Comparison of ENCODE assay signal across 12 mouse cellular contexts in genomic region chr2:38522354-38522753, GRCm38 (mm10). TPM values are rescaled to one million over a fixed set of nuclear protein-coding genes. Genes with fewer than 3 reads are reported as not detected.
DNase-seq lines count a peak whose midpoint lies in the region; ATAC-seq and TF ChIP-seq lines count a peak whose summit lies in the region.
"Had no signal": no experiment of that assay in that cellular context is flagged by ENCODE, and none has a peak within 500 bp of the region (broad histone marks: within the 10 kb centered on the region; RNA-seq: fewer than 3 reads in every experiment).

No protein-coding gene starts in this region.

- H3K9me3 ChIP-seq in limb, embryonic 13.5 days: 0 out of 2 replicates have a peak, but pooled peaks cover 4% of the 10 kb centered on the region
- H3K9me3 ChIP-seq in limb, embryonic 10.5 days (replicated peaks): no peaks in the 10 kb centered on the region
- H3K9me3 ChIP-seq in intestine, embryonic 14.5 days (ENCODE audit: control insufficient read depth, low read length): no peaks in the 10 kb centered on the region

- peaks cover 100% of the 10 kb centered on the region for H3K79me2 ChIP-seq in C2C12 (ENCODE audit: control insufficient read depth, insufficient read depth)

- no peak for TF ChIP-seq CTCF in C2C12 (IDR thresholded peaks at IDR 0.05; ENCODE audit: control insufficient read depth, insufficient read depth, insufficient read length)

- 59% methylated on average over 2 of the region's 2 CpGs for WGBS in limb, embryonic 13.5 days
- 73% methylated on average over 2 of the region's 2 CpGs for WGBS in limb, embryonic 10.5 days
- 43% methylated on average over 2 of the region's 2 CpGs for WGBS in intestine, embryonic 14.5 days

- H3K4me2 ChIP-seq in limb, embryonic 13.5 days (replicated peaks): no peak overlapping the region
- H3K4me2 ChIP-seq in intestine, embryonic 14.5 days (ENCODE audit: low read length): no peak overlapping the region

- H3K4me1 ChIP-seq in limb, embryonic 13.5 days: peaks cover 49% of the 10 kb centered on the region
- peaks cover 10% of the 10 kb centered on the region; the same call in 1 of the 2 replicates for H3K4me1 ChIP-seq in limb, embryonic 10.5 days
- H3K4me1 ChIP-seq in intestine, embryonic 14.5 days (replicated peaks; ENCODE audit: control insufficient read depth, insufficient read depth, low read length): peaks cover 27% of the 10 kb centered on the region

- H3K79me3 ChIP-seq in C2C12 (ENCODE audit: low read depth): peaks cover 83% of the 10 kb centered on the region

- no peak overlapping the region for H3K9ac ChIP-seq in limb, embryonic 13.5 days
- H3K9ac ChIP-seq in intestine, embryonic 14.5 days (ENCODE audit: low read length): no peak overlapping the region

- ATAC-seq in limb, embryonic 13.5 days (ENCODE audit: low FRiP score, low read depth): no peak
- ATAC-seq in intestine, embryonic 14.5 days (replicated peaks; ENCODE audit: low FRiP score, low TSS enrichment, low read depth): no peak
- no peak for ATAC-seq in inflammation-experienced regulatory T-cells, adult 6 months
- ATAC-seq in erythroid progenitor cell, adult 5-6 weeks (replicated peaks; ENCODE audit: low FRiP score, poor library complexity, severe bottlenecking): no peak

- H3ac ChIP-seq in C2C12 (ENCODE audit: control insufficient read depth, insufficient read length, low read depth): no peak overlapping the region

- H3K4me3 ChIP-seq in limb, embryonic 13.5 days: no peak overlapping the region
- no peak overlapping the region for H3K4me3 ChIP-seq in limb, embryonic 10.5 days
- H3K4me3 ChIP-seq in C2C12 (ENCODE audit: insufficient read depth, poor library complexity, severe bottlenecking): no peak overlapping the region
- H3K4me3 ChIP-seq in intestine, embryonic 14.5 days (ENCODE audit: low read depth, low read length): no peak overlapping the region
- H3K4me3 ChIP-seq: megakaryocyte, embryonic 14.5 days had no signal

- DNase-seq in gastrocnemius, adult 18-20 months (ENCODE audit: low spot score): peak; percentile 1
- DNase-seq in gastrocnemius, postnatal 10 days: no peak
- no peak for DNase-seq in limb, embryonic 10.5 days (ENCODE audit: low spot score)
- DNase-seq in intestine, embryonic 14.5 days (ENCODE audit: low spot score): no peak
- DNase-seq: cerebellum, postnatal 14 days; left cerebral cortex, postnatal 4 days; spleen, adult 18-20 months had no signal

- peak overlapping the region; percentile 33 for H3K27ac ChIP-seq in limb, embryonic 13.5 days
- no peak overlapping the region for H3K27ac ChIP-seq in limb, embryonic 10.5 days
- 0 out of 2 replicates have a peak overlapping the region, but pooled peaks have one; percentile 33 for H3K27ac ChIP-seq in intestine, embryonic 14.5 days (ENCODE audit: low read depth)

- H3K27me3 ChIP-seq in limb, embryonic 13.5 days: no peaks in the 10 kb centered on the region
- H3K27me3 ChIP-seq in limb, embryonic 10.5 days (ENCODE audit: low read depth, poor library complexity, severe bottlenecking): no peaks in the 10 kb centered on the region
- no peaks in the 10 kb centered on the region for H3K27me3 ChIP-seq in C2C12 (ENCODE audit: control insufficient read depth, insufficient read depth, insufficient read length)
- no peaks in the 10 kb centered on the region for H3K27me3 ChIP-seq in intestine, embryonic 14.5 days (replicated peaks; ENCODE audit: control insufficient read depth, insufficient read depth, low read length)

- peaks cover 37% of the 10 kb centered on the region for H3K36me3 ChIP-seq in limb, embryonic 13.5 days
- peaks cover 17% of the 10 kb centered on the region for H3K36me3 ChIP-seq in limb, embryonic 10.5 days
- peaks cover 17% of the 10 kb centered on the region for H3K36me3 ChIP-seq in C2C12 (ENCODE audit: control insufficient read depth, insufficient read depth)
- no peaks in the 10 kb centered on the region for H3K36me3 ChIP-seq in intestine, embryonic 14.5 days (ENCODE audit: control insufficient read depth, insufficient read depth, low read length)

TF ChIP-seq in C2C12, 6 proteins besides CTCF, POLR2A, EP300 and RAD21:
- TF ChIP-seq MAX (IDR thresholded peaks at IDR 0.05): no peak
- TF ChIP-seq MYOD1 (IDR thresholded peaks at IDR 0.05; ENCODE audit: control insufficient read depth, insufficient read length, low read depth): no peak
- TF ChIP-seq USF1 (IDR thresholded peaks at IDR 0.05; ENCODE audit: low read depth): peak; percentile 18
- no peak for TF ChIP-seq MYOG (IDR thresholded peaks at IDR 0.05; ENCODE audit: control insufficient read depth, extremely low read depth, insufficient read length)
- TF ChIP-seq CEBPB (IDR thresholded peaks at IDR 0.05; ENCODE audit: low read depth): no peak
- no peak for TF ChIP-seq FOSL1 (IDR thresholded peaks at IDR 0.05; ENCODE audit: insufficient read depth, low read length, poor library complexity, severe bottlenecking)
TF ChIP-seq in C2C12: peak in this region for 1.

RNA-seq across cellular contexts. Expression of gene Nek6, which starts 10.9 kb away (rescaled TPM):
- 10 to 100 TPM; 11.5 to 14.0 TPM for total RNA-seq in gastrocnemius, adult 18-20 months (2021)
- total RNA-seq in gastrocnemius, postnatal 10 days (2021): 10 to 100 TPM; 17.2 to 17.5 TPM
- 179 and 181 TPM in 2 replicates for polyA plus RNA-seq in limb, embryonic 13.5 days (2015; fragmentation: Nextera tagmentation; extraction: Ambion mirVana)
- 67.5 and 83.4 TPM in 2 replicates for polyA plus RNA-seq in limb, embryonic 10.5 days (2016; fragmentation: Nextera tagmentation; extraction: Ambion mirVana)
- polyA plus RNA-seq in C2C12 (2012; fragmentation: generic; extraction: Trizol): 27.9 TPM
- polyA plus RNA-seq in intestine, embryonic 14.5 days (2014; fragmentation: Nextera tagmentation; extraction: Ambion mirVana): 111 and 115 TPM in 2 replicates
- polyA plus RNA-seq in inflammation-experienced regulatory T-cells, adult 6 months (2017; shearing (Covaris generic)): 1 to 10 TPM; 3.0 to 6.2 (median 3.7) TPM
- 0.42 and 1.4 TPM in 2 replicates for total RNA-seq in erythroid progenitor cell, adult 5-6 weeks (2015; ENCODE audit: low replicate concordance)
- 0.90 and 1.2 TPM in 2 replicates for total RNA-seq in erythroid progenitor cell, adult 5-6 weeks (2017; ENCODE audit: low replicate concordance)
